Mouse (Mus musculus) MEL (cell line): Measurements from ENCODE around the gene Cat. TPM values are rescaled to one million over a fixed set of nuclear protein-coding genes. Genes with fewer than 3 reads are reported as not detected.

Source experiments
- DNase-seq: peaks from one replicate; pipeline ENCODE4 v3.0.0; 2011; ENCODE audit warnings: low read depth, low spot score
- H3K27ac ChIP-seq: 2 replicates; pipeline ENCODE4 v1.5.1; 2012; ENCODE audit warnings: low read depth, mild to moderate bottlenecking, control low read depth, low read length, moderate library complexity; ENCODE audit not compliant: control insufficient read depth
- H3K27me3 ChIP-seq, 2 experiments: fragments of 150-350 bp in 1 of 2; sonication (generic) in 1 of 2; 2 replicates each; pipeline ENCODE4 v1.6.1; 2012; ENCODE audit warnings: low read length in 2 of 2, mild to moderate bottlenecking in 2 of 2, improper control_type of control experiment in 1 of 2, moderate library complexity in 1 of 2; ENCODE audit not compliant: insufficient read depth in 2 of 2, control insufficient read depth in 1 of 2
- H3K36me3 ChIP-seq, 2 experiments: 2 replicates each; pipeline ENCODE4 v1.6.1; 2012 to 2014; ENCODE audit warnings: low read length in 2 of 2, improper control_type of control experiment in 1 of 2, inconsistent platforms in 1 of 2, mild to moderate bottlenecking in 1 of 2; ENCODE audit not compliant: insufficient read depth in 2 of 2, control insufficient read depth in 1 of 2
- H3K4me1 ChIP-seq, 2 experiments: fragments of 150-350 bp in 1 of 2; sonication (generic) in 1 of 2; 2 replicates each; pipeline ENCODE4 v1.6.1; 2012; ENCODE audit warnings: low read length in 2 of 2, improper control_type of control experiment in 1 of 2, mild to moderate bottlenecking in 1 of 2; ENCODE audit not compliant: insufficient read depth in 2 of 2, control insufficient read depth in 1 of 2
- H3K4me3 ChIP-seq, 2 experiments: fragments of 150-350 bp in 1 of 2; sonication (generic) in 1 of 2; 2 replicates each; pipeline ENCODE4 v1.5.1; 2012; ENCODE audit warnings: low read depth in 2 of 2, low read length in 2 of 2, mild to moderate bottlenecking in 2 of 2, moderate library complexity in 2 of 2, control low read depth in 1 of 2, improper control_type of control experiment in 1 of 2; ENCODE audit not compliant: control insufficient read depth in 1 of 2, insufficient read depth in 1 of 2
- H3K79me2 ChIP-seq: 2 replicates; pipeline ENCODE4 v1.6.1; 2012; ENCODE audit warnings: mild to moderate bottlenecking, low read length, moderate library complexity; ENCODE audit not compliant: control insufficient read depth, poor library complexity, insufficient read depth
- H3K9ac ChIP-seq: 2 replicates; pipeline ENCODE4 v1.6.1; 2012; ENCODE audit warnings: low read depth, mild to moderate bottlenecking, control low read depth, low read length, moderate library complexity; ENCODE audit not compliant: control insufficient read depth, poor library complexity, severe bottlenecking
- H3K9me3 ChIP-seq: fragments of 150-350 bp; sonication (generic); replicated peaks from 2 replicates; pipeline ENCODE4 v1.6.1; 2012; ENCODE audit warnings: mild to moderate bottlenecking, low read length, improper control_type of control experiment, moderate library complexity; ENCODE audit not compliant: insufficient read depth
- BHLHE40 ChIP-seq: IDR thresholded peaks from 2 replicates; pipeline ENCODE4 v1.6.1; 2012; ENCODE audit warnings: low read depth, mild to moderate bottlenecking, inconsistent platforms, low read length, improper control_type of control experiment, borderline replicate concordance
- CTCF ChIP-seq, 3 experiments: IDR thresholded peaks in 2 of 3; conservative IDR thresholded peaks in 1 of 3; 2 replicates each; pipeline ENCODE4 v1.5.1; 2011 to 2012; ENCODE audit warnings: low read length in 3 of 3, low read depth in 2 of 3, mild to moderate bottlenecking in 2 of 3, improper control_type of control experiment in 1 of 3, inconsistent platforms in 1 of 3, mixed read lengths in 1 of 3, moderate library complexity in 1 of 3; ENCODE audit not compliant: control insufficient read depth in 1 of 3, insufficient read depth in 1 of 3, poor library complexity in 1 of 3, severe bottlenecking in 1 of 3
- EP300 ChIP-seq, 2 experiments: IDR thresholded peaks; 2 replicates each; pipeline ENCODE4 v1.6.1; 2011; ENCODE audit warnings: improper control_type of control experiment in 2 of 2, low read length in 2 of 2, low read depth in 1 of 2, mild to moderate bottlenecking in 1 of 2
- ETS1 ChIP-seq: IDR thresholded peaks from 2 replicates; pipeline ENCODE4 v1.6.1; 2012; ENCODE audit warnings: low read depth, mild to moderate bottlenecking, inconsistent platforms, low read length, improper control_type of control experiment, moderate library complexity
- GABPA ChIP-seq: IDR thresholded peaks from 2 replicates; pipeline ENCODE4 v1.6.1; 2012; ENCODE audit warnings: low read depth, mild to moderate bottlenecking, inconsistent platforms, low read length, improper control_type of control experiment, moderate library complexity
- HCFC1 ChIP-seq: IDR thresholded peaks from 2 replicates; pipeline ENCODE4 v1.6.1; 2012; ENCODE audit warnings: low read depth, mild to moderate bottlenecking, inconsistent platforms, low read length, improper control_type of control experiment, moderate library complexity
- KAT2A ChIP-seq: conservative IDR thresholded peaks from 2 replicates; pipeline ENCODE4 v1.6.1; 2012; ENCODE audit warnings: low read depth, low read length, improper control_type of control experiment, inconsistent platforms
- MAFK ChIP-seq: IDR thresholded peaks from 2 replicates; pipeline ENCODE4 v1.6.1; 2011; ENCODE audit warnings: low read depth, mild to moderate bottlenecking, low read length, improper control_type of control experiment, borderline replicate concordance
- MAX ChIP-seq: IDR thresholded peaks from 2 replicates; pipeline ENCODE4 v1.6.1; 2011; ENCODE audit warnings: low read length, improper control_type of control experiment
- MEF2A ChIP-seq: IDR thresholded peaks from 2 replicates; pipeline ENCODE4 v1.6.1; 2014; ENCODE audit warnings: low read depth, mild to moderate bottlenecking, inconsistent platforms, low read length, improper control_type of control experiment; ENCODE audit not compliant: poor library complexity, insufficient replicate concordance, severe bottlenecking; ENCODE audit errors: extremely low read depth
- MXI1 ChIP-seq: IDR thresholded peaks from 2 replicates; pipeline ENCODE4 v1.6.1; 2011; ENCODE audit warnings: mild to moderate bottlenecking, low read depth, low read length, improper control_type of control experiment
- MYB ChIP-seq: IDR thresholded peaks from 2 replicates; pipeline ENCODE4 v1.6.1; 2011; ENCODE audit warnings: mild to moderate bottlenecking, low read depth, low read length, improper control_type of control experiment
- MYC ChIP-seq: IDR thresholded peaks from 2 replicates; pipeline ENCODE4 v1.6.1; 2011; ENCODE audit warnings: low read depth, mild to moderate bottlenecking, low read length, improper control_type of control experiment, moderate library complexity
- POLR2AphosphoS5 ChIP-seq: IDR thresholded peaks from 2 replicates; pipeline ENCODE4 v1.6.1; 2012; ENCODE audit warnings: low read depth, borderline replicate concordance, mild to moderate bottlenecking, inconsistent platforms, low read length, moderate library complexity, mixed read lengths
- RAD21 ChIP-seq: IDR thresholded peaks from 2 replicates; pipeline ENCODE4 v1.6.1; 2011; ENCODE audit warnings: mild to moderate bottlenecking, low read depth, low read length, improper control_type of control experiment
- RCOR1 ChIP-seq: IDR thresholded peaks from 2 replicates; pipeline ENCODE4 v1.6.1; 2012; ENCODE audit warnings: low read depth, mild to moderate bottlenecking, inconsistent platforms, low read length, improper control_type of control experiment
- SMC3 ChIP-seq: IDR thresholded peaks from 2 replicates; pipeline ENCODE4 v1.6.1; 2011; ENCODE audit warnings: low read depth, low read length, improper control_type of control experiment
- TAL1 ChIP-seq: IDR thresholded peaks from 2 replicates; pipeline ENCODE4 v1.6.1; 2012; ENCODE audit warnings: mild to moderate bottlenecking, inconsistent platforms, low read length, moderate library complexity, mixed read lengths
- TCF12 ChIP-seq: IDR thresholded peaks from 2 replicates; pipeline ENCODE4 v1.6.1; 2014; ENCODE audit warnings: low read depth, mild to moderate bottlenecking, inconsistent platforms, low read length, improper control_type of control experiment, moderate library complexity
- UBTF ChIP-seq: IDR thresholded peaks from 2 replicates; pipeline ENCODE4 v1.6.1; 2012; ENCODE audit warnings: low read depth, mild to moderate bottlenecking, inconsistent platforms, low read length, improper control_type of control experiment, moderate library complexity, borderline replicate concordance; ENCODE audit not compliant: insufficient read depth
- USF1 ChIP-seq: IDR thresholded peaks from 2 replicates; pipeline ENCODE4 v1.6.1; 2014; ENCODE audit warnings: low read depth, mild to moderate bottlenecking, inconsistent platforms, low read length, improper control_type of control experiment, moderate library complexity
- ZC3H11A ChIP-seq: IDR thresholded peaks from 2 replicates; pipeline ENCODE4 v1.6.1; 2012; ENCODE audit warnings: low read depth, mild to moderate bottlenecking, inconsistent platforms, low read length, improper control_type of control experiment
- ZKSCAN1 ChIP-seq: IDR thresholded peaks from 2 replicates; pipeline ENCODE4 v1.6.1; 2012; ENCODE audit warnings: low read depth, mild to moderate bottlenecking, inconsistent platforms, low read length, improper control_type of control experiment, moderate library complexity
- polyA plus RNA-seq, 2 experiments: library from polyadenylated mRNA; stranded (reverse) in 1 of 2; unstranded in 1 of 2; fragments of >175 nt in 1 of 2; fragments of >200 nt in 1 of 2; gene quantifications; 2 replicates each; pipeline versions ENCODE4 v1.2.1 to v1.2.4; 2012; ENCODE audit warnings: low replicate concordance in 2 of 2, low read depth in 1 of 2; ENCODE audit not compliant: insufficient read length in 2 of 2, insufficient read depth in 1 of 2, missing spikeins in 1 of 2
- total RNA-seq: library from RNA; depleted of rRNA; stranded (reverse); fragments of 300-350 nt; gene quantifications from 2 replicates; pipeline ENCODE4 v1.2.3, GENCODE M21; 2012

Gene Cat
- total and polyA plus RNA-seq, 3 experiments, result 36.4 to 82.0 (median 74.3) TPM

- no peak for TF ChIP-seq TAL1
- TF ChIP-seq RAD21, result no peak
- no peak for TF ChIP-seq ZC3H11A
- no peak for TF ChIP-seq MAX
- TF ChIP-seq MXI1, result no peak
- TF ChIP-seq MAFK, result no peak
- TF ChIP-seq CTCF (IDR thresholded peaks at IDR 0.05 in 2 of 3, conservative IDR thresholded peaks at IDR 0.05 in 1 of 3; ENCODE audit: control insufficient read depth in 1 of 3, insufficient read depth in 1 of 3, low read depth in 2 of 3, low read length in 3 of 3, poor library complexity in 1 of 3, severe bottlenecking in 1 of 3), result no peak
- no peak for TF ChIP-seq UBTF
- no peak for TF ChIP-seq RCOR1
- TF ChIP-seq MYB, result no peak
- no peak for TF ChIP-seq MEF2A
- TF ChIP-seq KAT2A, result no peak
- no peak for TF ChIP-seq EP300 (IDR thresholded peaks at IDR 0.05; ENCODE audit: low read depth in 1 of 2, low read length in 2 of 2)
- TF ChIP-seq BHLHE40, result no peak
- no peak for TF ChIP-seq ETS1
- TF ChIP-seq TCF12, result no peak
- TF ChIP-seq GABPA, result no peak
- TF ChIP-seq ZKSCAN1, result no peak
- no peak for TF ChIP-seq MYC
- TF ChIP-seq, all 39 proteins: peak for 0
- peaks cover 0 to 33% of the 10 kb centered on the region in 2 experiments; a peak in 2 of 4 replicates for H3K36me3 ChIP-seq
- no peaks in the 10 kb centered on the region for H3K9me3 ChIP-seq
- no peaks in the 10 kb centered on the region for H3K4me1 ChIP-seq
- H3K9ac ChIP-seq, result no peak overlapping the region
- no peak for DNase-seq
- no peak overlapping the region for H3K27ac ChIP-seq
- no peak overlapping the region for H3K4me3 ChIP-seq
- no peaks in the 10 kb centered on the region for H3K79me2 ChIP-seq
- H3K27me3 ChIP-seq, result no peaks in the 10 kb centered on the region
Measured at GRCm38 (mm10) chr2:103466984-103467588, 17.9 kb downstream of the Cat start.

GRCm38 (mm10) chr2:103466272-103466671, 18.7 kb downstream of the Cat start:
- no peak overlapping the region for H3K9ac ChIP-seq
- no peak overlapping the region for H3K27ac ChIP-seq
- H3K27me3 ChIP-seq, result no peaks in the 10 kb centered on the region
- no peaks in the 10 kb centered on the region for H3K79me2 ChIP-seq
- peaks cover 0 to 29% of the 10 kb centered on the region in 2 experiments; a peak in 2 of 4 replicates for H3K36me3 ChIP-seq
- no peak overlapping the region for H3K4me3 ChIP-seq
- no peaks in the 10 kb centered on the region for H3K9me3 ChIP-seq
- DNase-seq, result no peak
- no peaks in the 10 kb centered on the region for H3K4me1 ChIP-seq
- no peak for TF ChIP-seq KAT2A
- TF ChIP-seq RAD21, result no peak
- no peak for TF ChIP-seq MAX
- TF ChIP-seq POLR2AphosphoS5, result no peak
- TF ChIP-seq EP300 (IDR thresholded peaks at IDR 0.05; ENCODE audit: low read depth in 1 of 2, low read length in 2 of 2), result no peak
- no peak for TF ChIP-seq HCFC1
- TF ChIP-seq MAFK, result no peak
- no peak for TF ChIP-seq SMC3
- no peak for TF ChIP-seq ZC3H11A
- TF ChIP-seq GABPA, result no peak
- TF ChIP-seq USF1, result no peak
